Mouse (Mus musculus) forebrain, postnatal 0 days (tissue): ENCODE results near the gene Uqcc2. TPM values are rescaled to one million over a fixed set of nuclear protein-coding genes. Genes with fewer than 3 reads are reported as not detected.

Experiments used
- ATAC-seq: fragments of 200-750 bp; cut with Nextera tagmentation; 2 replicates; pipeline ENCODE4 v1.8.0; 2017; ENCODE audit warnings: mild to moderate bottlenecking, moderate library complexity
- DNase-seq: peaks from one replicate; pipeline ENCODE4 v3.0.0-alpha.2; 2015
- H3K27ac ChIP-seq: fragments of 300-500 bp; sonication (generic); 2 replicates; pipeline ENCODE4 v1.5.1; 2014; ENCODE audit warnings: low read depth, mild to moderate bottlenecking, antibody characterized with exemption, low read length, moderate library complexity, mixed read lengths
- H3K27me3 ChIP-seq: fragments of 300-500 bp; sonication (generic); 2 replicates; pipeline ENCODE4 v1.6.1; 2014; ENCODE audit warnings: mild to moderate bottlenecking, low read length, mixed read lengths; ENCODE audit not compliant: insufficient read depth
- H3K36me3 ChIP-seq: fragments of 300-500 bp; sonication (generic); 2 replicates; pipeline ENCODE4 v1.6.1; 2014; ENCODE audit warnings: mild to moderate bottlenecking, moderate library complexity; ENCODE audit not compliant: insufficient read depth
- H3K4me1 ChIP-seq: fragments of 300-500 bp; sonication (generic); 2 replicates; pipeline ENCODE4 v1.6.1; 2014; ENCODE audit warnings: antibody characterized with exemption; ENCODE audit not compliant: insufficient read depth
- H3K4me2 ChIP-seq: fragments of 300-500 bp; sonication (generic); 2 replicates; pipeline ENCODE4 v1.6.1; 2014; ENCODE audit warnings: low read depth, mild to moderate bottlenecking, moderate library complexity
- H3K4me3 ChIP-seq: fragments of 300-500 bp; sonication (generic); 2 replicates; pipeline ENCODE4 v1.5.1; 2014; ENCODE audit warnings: low read depth, low read length, mixed read lengths
- H3K9ac ChIP-seq: fragments of 300-500 bp; sonication (generic); 2 replicates; pipeline ENCODE4 v1.6.1; 2014; ENCODE audit warnings: mild to moderate bottlenecking
- H3K9me3 ChIP-seq: fragments of 300-500 bp; sonication (generic); 2 replicates; pipeline ENCODE4 v1.6.1; 2016; ENCODE audit warnings: low read length
- CTCF ChIP-seq: sonication (generic); IDR thresholded peaks from 2 replicates; pipeline ENCODE4 v1.5.1; 2016; ENCODE audit warnings: antibody characterized with exemption, control low read depth, low read depth
- WGBS: fragments of 180-500 bp; shearing (Covaris S2); extraction: QIAGEN DNeasy Blood & Tissue Kit; methylation state at CpG from one replicate; pipeline ENCODE4 v1.1.7; 2014; 5-methylcytosine and 5-hydroxymethylcytosine counted together
- polyA plus RNA-seq: library from polyadenylated mRNA; unstranded; fragments of >200 nt; fragmentation: Nextera tagmentation; extraction: Ambion mirVana; gene quantifications from 2 replicates; pipeline ENCODE4 v1.2.1, GENCODE M21; 2015
- total RNA-seq: library from RNA; depleted of rRNA; stranded (reverse); fragments of >200 nt; gene quantifications from 2 replicates; pipeline ENCODE4 v1.2.3, GENCODE M21; 2014; rRNA removed

The Uqcc2 gene
- total RNA-seq: 214 and 330 TPM in 2 replicates
- 388 and 459 TPM in 2 replicates for polyA plus RNA-seq

- Histone ChIP-seq H3K9me3 (no peaks in the 10 kb centered on the region), H3K9ac (peak within 1 kb of the TSS; percentile 82), H3K4me1 (peaks cover 11% of the 10 kb centered on the region; the same call in 1 of the 2 replicates), H3K4me2 (peak within 1 kb of the TSS; percentile 58), H3K27me3 (no peaks in the 10 kb centered on the region), H3K27ac (peak within 1 kb of the TSS; percentile 86), H3K4me3 (peak within 1 kb of the TSS; percentile 65), H3K36me3 (no peaks in the 10 kb centered on the region)
- ATAC-seq (peak; percentile 96), DNase-seq (peak; percentile 100)
- TF ChIP-seq CTCF: peak; percentile 79
- WGBS: 1% methylated on average over 46 of the region's 46 CpGs
These were observed at the start of gene Uqcc2 for GRCm38 (mm10) chr17:27133551-27134141. Gene Uqcc2 (minus strand): TSS chr17:27133916.

GRCm38 (mm10) chr17:27182401-27182800 is 48.7 kb upstream of the Uqcc2 start:
- H3K27ac ChIP-seq: no peak overlapping the region
- H3K9me3 ChIP-seq: no peaks in the 10 kb centered on the region
- ATAC-seq (no peak), DNase-seq (no peak)
- no peak overlapping the region for H3K4me3 ChIP-seq
- no peaks in the 10 kb centered on the region for H3K27me3 ChIP-seq
- 51% methylated on average over 5 of the region's 5 CpGs for WGBS
- no peak overlapping the region for H3K9ac ChIP-seq
- TF ChIP-seq CTCF: no peak
- no peaks in the 10 kb centered on the region for H3K36me3 ChIP-seq
- no peak overlapping the region for H3K4me2 ChIP-seq
- H3K4me1 ChIP-seq: no peaks in the 10 kb centered on the region

GRCm38 (mm10) chr17:27181666-27182065 is 48.0 kb upstream of the Uqcc2 start:
- Histone ChIP-seq H3K9ac (no peak overlapping the region), H3K4me1 (no peaks in the 10 kb centered on the region), H3K27me3 (no peaks in the 10 kb centered on the region), H3K27ac (no peak overlapping the region), H3K4me3 (no peak overlapping the region), H3K36me3 (no peaks in the 10 kb centered on the region), H3K4me2 (no peak overlapping the region), H3K9me3 (no peaks in the 10 kb centered on the region)
- 34% methylated on average over 3 of the region's 3 CpGs for WGBS
- DNase-seq: no peak
- no peak for ATAC-seq
- no peak; the same call in 1 of the 2 replicates for TF ChIP-seq CTCF

GRCm38 (mm10) chr17:27179681-27180280 is 46.1 kb upstream of the Uqcc2 start:
- no peak for DNase-seq
- H3K4me1 ChIP-seq: no peaks in the 10 kb centered on the region
- H3K27ac ChIP-seq: no peak overlapping the region
- no peak for TF ChIP-seq CTCF
- 65% methylated on average over 12 of the region's 12 CpGs for WGBS
- H3K9ac ChIP-seq: no peak overlapping the region
- H3K36me3 ChIP-seq: no peaks in the 10 kb centered on the region
- H3K9me3 ChIP-seq: no peaks in the 10 kb centered on the region
- H3K4me2 ChIP-seq: no peak overlapping the region
- H3K27me3 ChIP-seq: no peaks in the 10 kb centered on the region
- ATAC-seq: no peak
- H3K4me3 ChIP-seq: no peak overlapping the region

- Histone ChIP-seq H3K4me2 (no peak overlapping the region), H3K36me3 (no peaks in the 10 kb centered on the region), H3K27me3 (no peaks in the 10 kb centered on the region), H3K4me1 (no peaks in the 10 kb centered on the region), H3K9me3 (no peaks in the 10 kb centered on the region), H3K9ac (no peak overlapping the region), H3K27ac (no peak overlapping the region), H3K4me3 (no peak overlapping the region)
- DNase-seq (no peak), ATAC-seq (no peak)
- 90% methylated on average over 17 of the region's 17 CpGs for WGBS
- TF ChIP-seq CTCF: no peak
These were observed 44.9 kb upstream of the Uqcc2 start for GRCm38 (mm10) chr17:27178427-27179177.

- no peak overlapping the region for H3K9ac ChIP-seq
- H3K27me3 ChIP-seq: no peaks in the 10 kb centered on the region
- H3K4me1 ChIP-seq: no peaks in the 10 kb centered on the region
- H3K4me3 ChIP-seq: no peak overlapping the region
- no peaks in the 10 kb centered on the region for H3K36me3 ChIP-seq
- no peak overlapping the region for H3K4me2 ChIP-seq
- ATAC-seq (no peak), DNase-seq (no peak)
- TF ChIP-seq CTCF: no peak
- 93% methylated on average over 9 of the region's 9 CpGs for WGBS
- H3K9me3 ChIP-seq: no peaks in the 10 kb centered on the region
- H3K27ac ChIP-seq: no peak overlapping the region
These were observed 44.3 kb upstream of the Uqcc2 start for GRCm38 (mm10) chr17:27178019-27178418.

GRCm38 (mm10) chr17:27176754-27177153 is 43.0 kb upstream of the Uqcc2 start:
- WGBS: 93% methylated on average over 4 of the region's 4 CpGs
- H3K27ac ChIP-seq: no peak overlapping the region
- no peak for ATAC-seq
- no peak overlapping the region for H3K4me2 ChIP-seq
- H3K27me3 ChIP-seq: no peaks in the 10 kb centered on the region
- no peak for DNase-seq
- no peaks in the 10 kb centered on the region for H3K4me1 ChIP-seq
- no peak overlapping the region for H3K4me3 ChIP-seq
- no peaks in the 10 kb centered on the region for H3K36me3 ChIP-seq
- TF ChIP-seq CTCF: no peak
- no peaks in the 10 kb centered on the region for H3K9me3 ChIP-seq
- H3K9ac ChIP-seq: no peak overlapping the region
